Mouse (Mus musculus) forebrain, embryonic 14.5 days (tissue): ENCODE data around the gene Gm21969. TPM values are rescaled to one million over a fixed set of nuclear protein-coding genes. Genes with fewer than 3 reads are reported as not detected.
A peak's percentile ranks its signal among the peaks of the same experiment; 100 is the strongest.

Experiments
- ATAC-seq: fragments of 200-750 bp; cut with Nextera tagmentation; 2 replicates; pipeline ENCODE4 v1.8.0; 2017; ENCODE audit warnings: mild to moderate bottlenecking, moderate library complexity
- DNase-seq: peaks from one replicate; pipeline ENCODE4 v3.0.0-alpha.2; 2015; ENCODE audit warnings: low spot score
- H3K27ac ChIP-seq: fragments of 300-500 bp; sonication (generic); 2 replicates; pipeline ENCODE4 v1.5.1; 2014; ENCODE audit warnings: low read depth, mild to moderate bottlenecking, control low read depth, low read length, moderate library complexity
- H3K27me3 ChIP-seq: fragments of 300-500 bp; sonication (generic); replicated peaks from 2 replicates; pipeline ENCODE4 v1.6.1; 2014; ENCODE audit warnings: low read length, control low read depth, mixed read lengths; ENCODE audit not compliant: control insufficient read depth, insufficient read depth
- H3K36me3 ChIP-seq: fragments of 300-500 bp; sonication (generic); 2 replicates; pipeline ENCODE4 v1.6.1; 2014; ENCODE audit warnings: low read length, control low read depth; ENCODE audit not compliant: control insufficient read depth, insufficient read depth
- H3K4me1 ChIP-seq: fragments of 300-500 bp; sonication (generic); 2 replicates; pipeline ENCODE4 v1.6.1; 2014; ENCODE audit warnings: antibody characterized with exemption, low read length, control low read depth; ENCODE audit not compliant: control insufficient read depth, insufficient read depth
- H3K4me2 ChIP-seq: fragments of 300-500 bp; sonication (generic); 2 replicates; pipeline ENCODE4 v1.6.1; 2014; ENCODE audit warnings: mild to moderate bottlenecking, control low read depth, low read length
- H3K4me3 ChIP-seq: fragments of 300-500 bp; sonication (generic); 2 replicates; pipeline ENCODE4 v1.5.1; 2014; ENCODE audit warnings: low read depth, low read length, control low read depth
- H3K9ac ChIP-seq: fragments of 300-500 bp; sonication (generic); 2 replicates; pipeline ENCODE4 v1.6.1; 2014; ENCODE audit warnings: mild to moderate bottlenecking, low read length, control low read depth, moderate library complexity
- H3K9me3 ChIP-seq: fragments of 300-500 bp; sonication (generic); replicated peaks from 2 replicates; pipeline ENCODE4 v1.6.1; 2016; ENCODE audit warnings: low read length, control low read depth, mixed read lengths; ENCODE audit not compliant: control insufficient read depth
- WGBS: fragments of 180-500 bp; shearing (Covaris S2); extraction: QIAGEN DNeasy Blood & Tissue Kit; methylation state at CpG from one replicate; pipeline ENCODE4 v1.1.7; 2014; 5-methylcytosine and 5-hydroxymethylcytosine counted together
- microRNA-seq: library from miRNA; unstranded; fragments of <30 nt; microRNA quantifications from one replicate; pipeline ENCODE4, GENCODE M21; 2016
- polyA plus RNA-seq: library from polyadenylated mRNA; unstranded; fragments of >200 nt; fragmentation: Nextera tagmentation; extraction: Ambion mirVana; gene quantifications from 2 replicates; pipeline ENCODE4 v1.2.1, GENCODE M21; 2014

Gm21969 gene
- polyA plus RNA-seq, 1 experiment from 2014 or later = not detected

- ATAC-seq = no peak
- DNase-seq = no peak
Observed at GRCm38 (mm10) chr4:139705986-139706385, 103.0 kb downstream of the Gm21969 start.

GRCm38 (mm10) chr4:139710467-139711334 is 107.7 kb downstream of the Gm21969 start:
- ATAC-seq (no peak), DNase-seq (peak; percentile 19)
- Histone ChIP-seq H3K9ac (no peak overlapping the region), H3K4me2 (no peak overlapping the region), H3K36me3 (no peaks in the 10 kb centered on the region), H3K9me3 (no peaks in the 10 kb centered on the region), H3K27me3 (no peaks in the 10 kb centered on the region; the same call in 1 of the 2 replicates), H3K4me3 (no peak overlapping the region), H3K4me1 (0 out of 2 replicates have a peak, but pooled peaks cover 2% of the 10 kb centered on the region), H3K27ac (no peak overlapping the region)
- WGBS = 27% methylated on average over 25 of the region's 25 CpGs

More at GRCm38 (mm10) chr4:139705986-139706385, 103.0 kb downstream of the Gm21969 start:
- Histone ChIP-seq H3K9ac (no peak overlapping the region), H3K9me3 (no peaks in the 10 kb centered on the region), H3K27me3 (no peaks in the 10 kb centered on the region), H3K4me1 (0 out of 2 replicates have a peak, but pooled peaks cover 2% of the 10 kb centered on the region), H3K36me3 (no peaks in the 10 kb centered on the region), H3K27ac (no peak overlapping the region), H3K4me2 (no peak overlapping the region), H3K4me3 (no peak overlapping the region)
- 87% methylated on average over 5 of the region's 5 CpGs for WGBS

Small RNAs within 50 kb of the gene (microRNA-seq; reads per million reads assigned to microRNA genes)
- gene Gm25571 (not detected), gene Mir7020 (not detected)

Other genes with a start within 250 kb of the Gm21969 start
- 3.1 and 4.5 TPM in 2 replicates for gene Iffo2, start 72.6 kb upstream of the Gm21969 start, polyA plus RNA-seq
- gene Aldh4a1, start 19.7 kb downstream of the Gm21969 start, polyA plus RNA-seq = 18.6 and 21.6 TPM in 2 replicates
- not detected in 2 replicates for gene Tas1r2, start 50.4 kb downstream of the Gm21969 start, polyA plus RNA-seq
- gene Pax7, start 230.3 kb downstream of the Gm21969 start, polyA plus RNA-seq = 0.05 and 0.06 TPM in 2 replicates